Mouse (Mus musculus) MN1 (cell line): ENCODE measurements around the gene Cryab.

Source experiments
- DNase-seq: peaks from one replicate; pipeline ENCODE4 v3.0.0-alpha.2; 2016; ENCODE audit warnings: low spot score

The Cryab gene

GRCm38 (mm10) chr9:50751323-50751722 lies at the start of gene Cryab:
TSS of gene Cryab (plus strand) at chr9:50751325.
- peak; percentile 15 for DNase-seq

- DNase-seq, result no peak
These were observed 46.2 kb upstream of the Cryab start for GRCm38 (mm10) chr9:50704907-50705306.

GRCm38 (mm10) chr9:50709108-50709507 lies 42.0 kb upstream of the Cryab start:
- DNase-seq, result peak; percentile 25

GRCm38 (mm10) chr9:50711337-50711736 lies 39.8 kb upstream of the Cryab start:
- no peak for DNase-seq

GRCm38 (mm10) chr9:50714188-50714587 lies 36.9 kb upstream of the Cryab start:
- no peak for DNase-seq

GRCm38 (mm10) chr9:50718878-50719277 lies 32.2 kb upstream of the Cryab start:
- no peak for DNase-seq

GRCm38 (mm10) chr9:50721061-50721460 lies 30.1 kb upstream of the Cryab start:
- DNase-seq, result no peak

GRCm38 (mm10) chr9:50722451-50722911 lies 28.6 kb upstream of the Cryab start:
- peak; percentile 37 for DNase-seq

GRCm38 (mm10) chr9:50723406-50723805 lies 27.7 kb upstream of the Cryab start:
- DNase-seq, result peak; percentile 87

GRCm38 (mm10) chr9:50724147-50724546 lies 27.0 kb upstream of the Cryab start:
- no peak for DNase-seq

- DNase-seq, result peak; percentile 56
These were observed 26.3 kb upstream of the Cryab start for GRCm38 (mm10) chr9:50724661-50725330.

- no peak for DNase-seq
These were observed 25.1 kb upstream of the Cryab start for GRCm38 (mm10) chr9:50725921-50726590.

- peak; percentile 56 for DNase-seq
These were observed 23.8 kb upstream of the Cryab start for GRCm38 (mm10) chr9:50727171-50727924.

GRCm38 (mm10) chr9:50727925-50728651 lies 23.0 kb upstream of the Cryab start:
- peak; percentile 84 for DNase-seq

- no peak for DNase-seq
These were observed 21.5 kb upstream of the Cryab start for GRCm38 (mm10) chr9:50729600-50729999.

GRCm38 (mm10) chr9:50732560-50732959 lies 18.6 kb upstream of the Cryab start:
- DNase-seq, result no peak

- DNase-seq, result peak; percentile 72
These were observed 16.1 kb upstream of the Cryab start for GRCm38 (mm10) chr9:50734989-50735388.

GRCm38 (mm10) chr9:50738914-50739870 lies 11.9 kb upstream of the Cryab start, which contains the start of gene Dixdc1:
TSS of gene Dixdc1 (minus strand) at chr9:50739517.
- peak; percentile 89 for DNase-seq

GRCm38 (mm10) chr9:50740867-50741784 lies 10.0 kb upstream of the Cryab start:
- no peak for DNase-seq

GRCm38 (mm10) chr9:50742261-50742660 lies 8.9 kb upstream of the Cryab start:
- DNase-seq, result no peak
